Mouse (Mus musculus) hindbrain, embryonic 14.5 days (tissue): ENCODE measurements around the gene B3galt6. TPM values are rescaled to one million over a fixed set of nuclear protein-coding genes. Genes with fewer than 3 reads are reported as not detected.
A peak's percentile ranks its signal among the peaks of the same experiment; 100 is the strongest.

ENCODE experiments used
- ATAC-seq: fragments of 200-750 bp; cut with Nextera tagmentation; 2 replicates; pipeline ENCODE4 v1.8.0; 2017; ENCODE audit warnings: moderate number of reproducible peaks, mild to moderate bottlenecking, moderate TSS enrichment, moderate library complexity; ENCODE audit not compliant: low FRiP score
- DNase-seq: peaks from one replicate; pipeline ENCODE4 v3.0.0-alpha.2; 2015; ENCODE audit warnings: low spot score
- H3K27ac ChIP-seq: fragments of 300-500 bp; sonication (generic); 2 replicates; pipeline ENCODE4 v1.5.1; 2014; ENCODE audit warnings: mild to moderate bottlenecking, moderate library complexity
- H3K27me3 ChIP-seq: fragments of 300-500 bp; sonication (generic); 2 replicates; pipeline ENCODE4 v1.6.1; 2014; ENCODE audit warnings: mild to moderate bottlenecking, low read length, mixed read lengths; ENCODE audit not compliant: control insufficient read depth, insufficient read depth
- H3K36me3 ChIP-seq: fragments of 300-500 bp; sonication (generic); replicated peaks from 2 replicates; pipeline ENCODE4 v1.6.1; 2014; ENCODE audit not compliant: control insufficient read depth, insufficient read depth
- H3K4me1 ChIP-seq: fragments of 300-500 bp; sonication (generic); replicated peaks from 2 replicates; pipeline ENCODE4 v1.6.1; 2014; ENCODE audit warnings: antibody characterized with exemption, low read length, mixed read lengths; ENCODE audit not compliant: control insufficient read depth, insufficient read depth
- H3K4me2 ChIP-seq: fragments of 300-500 bp; sonication (generic); replicated peaks from 2 replicates; pipeline ENCODE4 v1.6.1; 2014; ENCODE audit warnings: mild to moderate bottlenecking, moderate library complexity
- H3K4me3 ChIP-seq: fragments of 300-500 bp; sonication (generic); replicated peaks from 2 replicates; pipeline ENCODE4 v1.5.1; 2014; ENCODE audit warnings: mild to moderate bottlenecking, low read length
- H3K9ac ChIP-seq: fragments of 300-500 bp; sonication (generic); 2 replicates; pipeline ENCODE4 v1.6.1; 2014
- H3K9me3 ChIP-seq: fragments of 300-500 bp; sonication (generic); 2 replicates; pipeline ENCODE4 v1.6.1; 2016; ENCODE audit warnings: low read length; ENCODE audit not compliant: control insufficient read depth
- WGBS: fragments of 180-500 bp; shearing (Covaris S2); extraction: QIAGEN DNeasy Blood & Tissue Kit; methylation state at CpG from one replicate; pipeline ENCODE4 v1.1.7; 2014; 5-methylcytosine and 5-hydroxymethylcytosine counted together
- polyA plus RNA-seq: library from polyadenylated mRNA; unstranded; fragments of >200 nt; fragmentation: Nextera tagmentation; extraction: Ambion mirVana; gene quantifications from 2 replicates; pipeline ENCODE4 v1.2.1, GENCODE M21; 2014

The B3galt6 gene
- polyA plus RNA-seq, 1 experiment from 2014 or later, result 38.4 TPM

DNA sequence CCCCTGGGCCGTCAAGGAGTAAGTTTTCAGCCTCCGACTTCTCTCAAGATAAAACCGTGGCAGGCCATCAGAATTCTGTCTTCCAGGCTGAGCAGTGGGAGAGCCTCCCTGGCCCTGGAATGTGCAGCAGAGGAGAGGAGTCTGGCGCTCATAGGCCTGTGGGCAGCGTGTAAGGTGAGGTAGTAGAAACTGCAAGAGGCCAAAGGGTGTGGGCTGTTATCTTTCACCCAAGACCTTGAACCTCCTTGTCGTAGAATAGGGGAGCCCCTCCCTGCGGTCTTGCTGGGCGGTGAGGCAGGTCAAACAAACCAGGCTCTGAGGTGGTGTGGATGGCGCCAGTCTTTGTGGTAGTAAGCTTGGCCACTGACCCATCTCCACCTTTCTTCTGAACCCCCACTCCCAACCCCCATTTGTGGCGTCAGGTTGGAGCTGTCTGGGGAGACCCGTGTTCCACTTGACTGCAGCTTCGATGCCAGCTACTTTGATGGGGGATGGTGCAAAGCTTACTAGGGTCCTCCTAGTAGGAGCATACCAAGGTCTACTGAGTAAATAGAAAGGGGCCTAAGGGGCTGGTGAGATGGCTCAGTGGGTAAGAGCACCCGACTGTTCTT lies 23.3 kb downstream of the B3galt6 start:
- Histone ChIP-seq H3K9ac (no peak overlapping the region), H3K36me3 (peaks cover 26% of the 10 kb centered on the region), H3K4me2 (no peak overlapping the region), H3K4me1 (no peaks in the 10 kb centered on the region), H3K4me3 (no peak overlapping the region), H3K27me3 (no peaks in the 10 kb centered on the region), H3K9me3 (no peaks in the 10 kb centered on the region), H3K27ac (no peak overlapping the region)
- DNase-seq (no peak), ATAC-seq (no peak)
- 88% methylated on average over 13 of the region's 13 CpGs for WGBS

DNA sequence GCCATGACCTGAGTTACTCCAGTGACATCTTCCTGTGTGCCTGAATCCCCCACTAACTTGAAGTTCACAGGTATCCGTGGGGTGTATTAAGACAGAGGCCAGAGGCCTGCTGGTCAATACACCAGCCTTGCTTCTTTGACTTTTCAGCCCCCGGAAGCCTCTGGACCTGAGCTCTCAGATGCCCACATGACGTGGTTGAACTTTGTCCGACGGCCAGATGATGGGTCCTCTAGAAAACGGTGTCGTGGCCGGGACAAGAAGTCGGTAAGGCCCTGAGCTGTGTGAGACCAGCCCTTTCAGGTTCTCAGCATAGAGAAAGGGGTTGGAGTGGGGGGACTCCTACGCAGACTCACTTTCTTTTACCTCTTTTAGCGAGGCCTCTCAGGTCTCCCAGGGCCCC lies 28.1 kb downstream of the B3galt6 start:
- Histone ChIP-seq H3K27ac (no peak overlapping the region), H3K27me3 (no peaks in the 10 kb centered on the region), H3K36me3 (peaks cover 33% of the 10 kb centered on the region), H3K9me3 (no peaks in the 10 kb centered on the region), H3K4me2 (no peak overlapping the region), H3K4me3 (no peak overlapping the region), H3K9ac (no peak overlapping the region), H3K4me1 (peaks cover 3% of the 10 kb centered on the region; the same call in 1 of the 2 replicates)
- DNase-seq (no peak), ATAC-seq (no peak)
- 93% methylated on average over 11 of the region's 11 CpGs for WGBS

DNA sequence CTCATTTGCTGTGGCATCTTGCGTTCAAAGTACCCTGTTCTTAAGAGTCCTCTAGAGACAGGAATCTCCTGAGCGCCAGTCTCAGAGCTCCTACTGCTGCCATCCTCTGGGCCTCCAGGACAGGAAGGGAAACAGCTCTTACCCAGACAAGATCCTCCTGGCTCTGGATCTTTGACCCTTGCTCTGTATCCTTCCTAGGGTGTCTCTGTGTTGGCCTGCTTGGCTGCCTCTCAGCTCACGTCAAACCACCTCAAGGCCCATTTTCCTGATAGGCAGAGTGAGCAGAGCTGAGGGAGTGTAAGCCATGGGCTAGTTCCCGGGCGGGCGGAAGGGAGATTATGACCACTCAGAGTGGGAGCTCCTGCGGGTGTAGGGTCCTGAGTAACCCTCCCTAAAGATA lies 29.3 kb downstream of the B3galt6 start:
- Histone ChIP-seq H3K9ac (peak overlapping the region; percentile 59; the same call in 1 of the 2 replicates), H3K27ac (no peak overlapping the region), H3K4me3 (no peak overlapping the region), H3K4me2 (peak overlapping the region; percentile 61), H3K36me3 (peaks cover 40% of the 10 kb centered on the region), H3K4me1 (peaks cover 3% of the 10 kb centered on the region; the same call in 1 of the 2 replicates), H3K27me3 (no peaks in the 10 kb centered on the region), H3K9me3 (no peaks in the 10 kb centered on the region)
- ATAC-seq (no peak), DNase-seq (no peak)
- 60% methylated on average over 7 of the region's 7 CpGs for WGBS

DNA sequence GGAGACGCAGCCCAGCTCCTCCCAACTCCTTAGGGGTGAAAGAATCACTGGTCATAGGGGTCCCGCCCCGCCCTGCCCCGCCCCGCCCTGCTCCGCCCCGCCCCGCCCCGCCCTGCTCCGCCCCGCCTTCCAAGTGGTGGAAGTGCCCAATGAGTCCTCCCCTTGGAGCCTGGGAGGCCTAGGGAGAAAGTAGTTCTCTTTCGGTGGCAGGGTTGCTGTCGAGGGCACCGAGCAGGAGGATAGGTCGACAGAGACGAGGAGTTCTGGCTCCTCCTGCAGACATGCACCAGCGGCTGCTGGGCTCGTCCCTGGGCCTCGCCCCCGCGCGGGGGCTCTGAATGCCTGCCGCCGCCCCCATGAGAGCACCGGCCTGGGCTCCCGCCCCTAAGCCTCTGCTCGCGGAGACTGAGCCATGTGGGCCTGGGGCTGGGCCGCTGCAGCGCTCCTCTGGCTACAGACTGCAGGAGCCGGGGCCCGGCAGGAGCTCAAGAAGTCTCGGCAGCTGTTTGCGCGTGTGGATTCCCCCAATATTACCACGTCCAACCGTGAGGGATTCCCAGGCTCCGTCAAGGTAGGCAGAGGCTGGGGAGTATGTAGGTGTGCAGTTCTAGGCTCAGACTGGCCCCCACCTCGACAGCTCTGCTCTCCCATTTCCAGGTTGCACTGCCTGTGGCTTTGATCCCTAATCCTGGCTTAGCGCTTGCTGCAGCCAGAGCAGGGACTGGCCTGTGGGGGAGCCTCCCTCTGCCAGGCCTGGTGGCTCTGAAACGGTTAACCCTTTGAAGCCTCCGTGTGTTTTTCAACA lies 30.1 kb downstream of the B3galt6 start, which contains the start of gene C1qtnf12:
C1qtnf12 (plus strand) TSS at position 152 of the 805 bp plus-strand sequence.
- Histone ChIP-seq H3K27ac (no peak within 1 kb of the TSS), H3K4me2 (peak within 1 kb of the TSS; percentile 61), H3K4me1 (peaks cover 3% of the 10 kb centered on the region; the same call in 1 of the 2 replicates), H3K36me3 (peaks cover 47% of the 10 kb centered on the region), H3K9me3 (no peaks in the 10 kb centered on the region), H3K4me3 (peak within 1 kb of the TSS; percentile 30), H3K9ac (peak within 1 kb of the TSS; percentile 59), H3K27me3 (no peaks in the 10 kb centered on the region)
- DNase-seq (no peak), ATAC-seq (peak; percentile 52)
- 1% methylated on average over 42 of the region's 42 CpGs for WGBS

DNA sequence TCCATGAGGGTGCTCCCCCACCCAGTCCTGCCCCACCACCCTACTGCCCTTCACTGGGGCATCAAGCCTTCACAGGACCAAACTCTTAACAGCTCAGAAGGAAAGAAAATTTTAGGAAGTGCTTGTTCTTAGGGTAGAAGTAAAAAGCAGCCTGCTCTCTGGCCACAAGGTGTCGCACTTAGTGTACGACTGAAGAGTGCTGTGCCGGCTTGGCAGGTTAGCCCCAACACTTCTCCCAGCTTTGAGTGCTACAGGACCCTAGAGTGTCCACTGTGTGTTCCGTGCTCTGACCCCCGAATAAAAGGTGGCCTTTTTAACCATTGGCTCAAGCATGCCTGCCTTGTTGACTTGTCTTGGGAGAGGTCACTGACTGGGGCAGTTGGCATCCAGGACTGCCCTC lies 33.2 kb downstream of the B3galt6 start:
- H3K4me2 ChIP-seq, result no peak overlapping the region
- no peak overlapping the region for H3K9ac ChIP-seq
- no peaks in the 10 kb centered on the region for H3K27me3 ChIP-seq
- DNase-seq, result peak; percentile 84
- H3K27ac ChIP-seq, result no peak overlapping the region
- 6% methylated on average over 5 of the region's 5 CpGs for WGBS
- no peak overlapping the region for H3K4me3 ChIP-seq
- peak; percentile 71; the same call in 1 of the 2 replicates for ATAC-seq
- H3K9me3 ChIP-seq, result no peaks in the 10 kb centered on the region
- H3K36me3 ChIP-seq, result peaks cover 51% of the 10 kb centered on the region
- H3K4me1 ChIP-seq, result peaks cover 3% of the 10 kb centered on the region; the same call in 1 of the 2 replicates

DNA sequence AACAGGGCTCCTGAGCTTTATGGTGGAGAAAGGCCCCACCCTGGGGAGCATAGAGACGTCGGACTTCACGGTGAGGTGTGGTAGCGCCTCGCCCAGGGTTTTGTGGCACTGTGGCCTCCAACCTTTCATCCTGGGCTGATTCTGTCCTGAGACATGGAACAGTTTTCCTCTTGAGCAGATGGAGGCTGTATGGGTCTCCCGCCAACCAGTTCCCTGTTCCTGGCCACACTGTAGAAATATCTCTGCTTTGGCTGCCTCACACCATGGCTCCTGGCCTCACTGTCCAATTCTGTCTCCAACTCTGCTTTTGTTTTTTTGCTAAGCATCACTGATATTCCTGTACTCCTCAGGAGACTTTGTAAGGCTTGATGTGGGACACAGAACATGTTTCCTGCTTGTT lies 37.0 kb downstream of the B3galt6 start:
- no peak overlapping the region for H3K4me3 ChIP-seq
- H3K36me3 ChIP-seq, result peaks cover 81% of the 10 kb centered on the region

DNA sequence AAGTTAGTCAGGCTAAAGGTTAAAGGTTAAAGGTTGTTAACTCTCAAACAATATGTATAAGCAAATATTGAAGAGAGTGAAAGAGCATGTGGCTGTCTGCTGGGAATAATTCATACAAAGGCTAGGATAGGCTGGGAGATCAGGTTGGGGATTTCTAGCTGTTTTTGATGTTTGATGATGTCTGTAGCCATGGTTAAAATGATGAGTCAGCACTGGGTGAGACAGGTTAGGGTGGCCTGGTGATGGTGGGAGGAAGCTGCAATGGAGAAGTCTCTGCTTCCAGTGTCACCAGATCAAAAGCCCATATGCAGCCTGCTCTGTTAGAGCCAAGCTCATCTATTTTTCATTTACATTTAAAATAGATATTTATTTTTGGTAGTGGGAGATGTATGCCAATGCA lies 45.4 kb downstream of the B3galt6 start:
- H3K9me3 ChIP-seq, result no peaks in the 10 kb centered on the region
- H3K4me3 ChIP-seq, result no peak overlapping the region
- peaks cover 54% of the 10 kb centered on the region for H3K36me3 ChIP-seq
- ATAC-seq, result no peak
- no peak overlapping the region for H3K27ac ChIP-seq
- no peak overlapping the region for H3K9ac ChIP-seq
- no peaks in the 10 kb centered on the region for H3K27me3 ChIP-seq
- DNase-seq, result no peak
- H3K4me1 ChIP-seq, result peaks cover 19% of the 10 kb centered on the region
- no peak overlapping the region for H3K4me2 ChIP-seq

More for the DNA sequence above, 37.0 kb downstream of the B3galt6 start:
- ATAC-seq (no peak), DNase-seq (no peak)
- Histone ChIP-seq H3K27me3 (no peaks in the 10 kb centered on the region), H3K9ac (no peak overlapping the region), H3K4me2 (no peak overlapping the region), H3K27ac (no peak overlapping the region), H3K4me1 (no peaks in the 10 kb centered on the region), H3K9me3 (no peaks in the 10 kb centered on the region)
- 97% methylated on average over 6 of the region's 6 CpGs for WGBS

DNA sequence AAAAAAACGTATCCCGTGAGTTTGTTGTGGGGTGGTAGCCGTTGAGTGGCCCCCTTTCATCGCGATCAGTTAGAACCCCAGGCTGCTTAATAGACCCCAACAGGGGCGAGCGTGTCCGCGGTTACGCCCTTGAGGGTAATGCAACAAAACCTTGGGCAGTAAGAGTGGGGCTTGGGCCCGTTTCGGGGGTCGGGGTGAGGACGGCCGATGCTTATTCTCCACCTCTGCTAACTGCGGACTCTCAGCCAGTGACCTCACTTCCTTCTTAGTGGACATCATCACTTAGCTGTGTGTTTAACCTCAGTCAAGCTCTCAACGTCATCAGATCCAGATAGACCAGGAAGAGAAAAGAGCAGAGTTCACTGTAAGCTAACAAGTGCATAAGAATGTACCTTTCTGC lies 48.2 kb downstream of the B3galt6 start:
- peaks cover 19% of the 10 kb centered on the region for H3K4me1 ChIP-seq
- 0 out of 2 replicates have a peak overlapping the region, but pooled peaks have one; percentile 83 for H3K27ac ChIP-seq
- no peaks in the 10 kb centered on the region for H3K27me3 ChIP-seq
- H3K4me2 ChIP-seq, result peak overlapping the region; percentile 98
- H3K36me3 ChIP-seq, result peaks cover 27% of the 10 kb centered on the region
- no peaks in the 10 kb centered on the region for H3K9me3 ChIP-seq
- ATAC-seq (no peak), DNase-seq (no peak)
- peak overlapping the region; percentile 94 for H3K4me3 ChIP-seq
- WGBS, result 1% methylated on average over 17 of the region's 17 CpGs
- H3K9ac ChIP-seq, result peak overlapping the region; percentile 91

DNA sequence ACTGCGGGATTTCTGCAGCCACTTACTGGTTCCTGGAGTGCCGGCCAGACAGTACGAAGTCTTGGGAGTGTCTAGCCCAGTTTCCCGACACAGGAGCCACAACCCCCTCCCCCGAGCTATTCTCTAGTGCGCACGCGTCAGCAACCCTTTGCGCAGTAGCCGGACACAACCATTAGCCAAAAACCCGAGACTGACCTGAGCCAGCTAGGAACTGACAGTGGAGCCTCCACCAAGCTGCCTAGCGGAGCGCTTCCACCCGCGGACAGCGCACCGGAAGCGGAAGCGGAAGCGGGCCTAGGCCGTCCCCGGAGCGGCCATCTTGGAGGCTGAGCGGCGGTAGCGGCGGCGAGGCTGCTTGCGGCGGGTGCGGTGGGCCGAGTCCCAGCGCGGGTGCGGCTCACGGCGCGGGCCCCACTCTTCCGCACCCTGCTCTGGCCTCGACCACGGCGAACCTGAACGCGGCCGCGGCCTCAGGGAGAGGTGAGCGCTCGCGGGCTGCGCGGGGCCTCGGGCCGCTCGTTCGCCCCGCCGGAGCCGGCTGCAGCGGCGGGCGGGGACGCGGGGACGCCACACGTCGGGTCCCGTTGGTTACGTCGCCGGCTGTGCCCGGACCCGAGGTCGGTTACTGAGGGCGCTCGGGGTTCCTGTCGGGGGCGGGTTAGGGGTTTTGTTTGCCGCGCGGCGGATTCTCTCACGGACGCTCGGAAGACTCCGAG lies 48.8 kb downstream of the B3galt6 start, which contains the start of gene Ube2j2:
Ube2j2 (plus strand) TSS at position 298 of the 716 bp plus-strand sequence.
- peak within 1 kb of the TSS; percentile 94 for H3K4me3 ChIP-seq
- H3K27ac ChIP-seq, result peak within 1 kb of the TSS; percentile 83
- H3K9me3 ChIP-seq, result no peaks in the 10 kb centered on the region
- peak within 1 kb of the TSS; percentile 98 for H3K4me2 ChIP-seq
- under 1% methylated on average over 82 of the region's 85 CpGs for WGBS
- ATAC-seq (peak; percentile 97), DNase-seq (peak; percentile 98)
- peaks cover 19% of the 10 kb centered on the region for H3K4me1 ChIP-seq
- peaks cover 22% of the 10 kb centered on the region for H3K36me3 ChIP-seq
- H3K27me3 ChIP-seq, result no peaks in the 10 kb centered on the region
- H3K9ac ChIP-seq, result peak within 1 kb of the TSS; percentile 91
